10 mouse cellular contexts compared by ENCODE assay signal in genomic region chr8:114550029-114550428, GRCm38 (mm10).
A peak's percentile ranks its signal among the peaks of the same experiment; 100 is the strongest.
DNase-seq lines count a peak whose midpoint lies in the region; ATAC-seq and TF ChIP-seq lines count a peak whose summit lies in the region.
"Had no signal": no experiment of that assay in that cellular context is flagged by ENCODE, and none has a peak within 500 bp of the region (broad histone marks: within the 10 kb centered on the region; RNA-seq: fewer than 3 reads in every experiment).

No protein-coding gene starts in this region.

- no peak for TF ChIP-seq POLR2A in embryonic fibroblast, embryonic 13.5 days (IDR thresholded peaks at IDR 0.05; ENCODE audit: low read depth, low read length)

- no peak for TF ChIP-seq EP300 in stomach, postnatal 0 days (optimal IDR thresholded peaks at IDR 0.05)

- H3K4me2 ChIP-seq in midbrain, embryonic 16.5 days (ENCODE audit: low read length), result no peak overlapping the region
- H3K4me2 ChIP-seq in stomach, postnatal 0 days (replicated peaks; ENCODE audit: low read depth), result no peak overlapping the region
- H3K4me2 ChIP-seq: heart, embryonic 13.5 days; neural tube, embryonic 12.5 days had no signal

- no peak overlapping the region for H3K9ac ChIP-seq in midbrain, embryonic 16.5 days (ENCODE audit: low read depth, low read length)
- H3K9ac ChIP-seq in stomach, postnatal 0 days (ENCODE audit: low read length), result no peak overlapping the region
- H3K9ac ChIP-seq: heart, embryonic 13.5 days; neural tube, embryonic 12.5 days had no signal

- no peak overlapping the region for H3K27ac ChIP-seq in gastrocnemius, adult 2 months
- 0 out of 2 replicates have a peak overlapping the region, but pooled peaks have one; percentile 46 for H3K27ac ChIP-seq in midbrain, embryonic 10.5 days (replicated peaks)
- no peak overlapping the region for H3K27ac ChIP-seq in midbrain, embryonic 16.5 days (ENCODE audit: low read length)
- no peak overlapping the region for H3K27ac ChIP-seq in embryonic fibroblast, embryonic 13.5 days (ENCODE audit: insufficient read depth, low read length)
- no peak overlapping the region for H3K27ac ChIP-seq in stomach, postnatal 0 days (replicated peaks)
- H3K27ac ChIP-seq: heart, embryonic 13.5 days; neural tube, embryonic 12.5 days had no signal

- intact Hi-C loops in gastrocnemius, adult 2 months (cut with DNase I), result no loop called here

- 65% methylated on average over 7 of the region's 7 CpGs for WGBS in midbrain, embryonic 10.5 days
- 64% methylated on average over 7 of the region's 7 CpGs for WGBS in midbrain, embryonic 16.5 days
- 74% methylated on average over 7 of the region's 7 CpGs for WGBS in stomach, postnatal 0 days

- no peak for ATAC-seq in midbrain, embryonic 16.5 days
- ATAC-seq in stomach, postnatal 0 days (ENCODE audit: low FRiP score, low TSS enrichment), result no peak

- no peaks in the 10 kb centered on the region for H3K36me3 ChIP-seq in midbrain, embryonic 10.5 days
- no peaks in the 10 kb centered on the region for H3K36me3 ChIP-seq in midbrain, embryonic 16.5 days (ENCODE audit: control insufficient read depth, insufficient read depth, low read length)
- H3K36me3 ChIP-seq in stomach, postnatal 0 days (ENCODE audit: control insufficient read depth, insufficient read depth, low read length), result no peaks in the 10 kb centered on the region
- H3K36me3 ChIP-seq: heart, embryonic 13.5 days; neural tube, embryonic 12.5 days had no signal

- TF ChIP-seq CTCF in gastrocnemius, adult 2 months (IDR thresholded peaks at IDR 0.05), result peak; percentile 15; the same call in 1 of the 2 replicates
- TF ChIP-seq CTCF in embryonic fibroblast, embryonic 13.5 days (IDR thresholded peaks at IDR 0.05; ENCODE audit: borderline replicate concordance, insufficient read depth, low read length), result 0 out of 2 replicates have a peak, but pooled peaks have one; percentile 24
- TF ChIP-seq CTCF in stomach, postnatal 0 days (IDR thresholded peaks at IDR 0.05; ENCODE audit: low read depth), result peak; percentile 57

- H3K4me3 ChIP-seq in gastrocnemius, adult 2 months, result no peak overlapping the region
- H3K4me3 ChIP-seq in midbrain, embryonic 10.5 days, result no peak overlapping the region
- no peak overlapping the region for H3K4me3 ChIP-seq in midbrain, embryonic 16.5 days (ENCODE audit: low read depth, low read length)
- H3K4me3 ChIP-seq in embryonic fibroblast, embryonic 13.5 days (ENCODE audit: insufficient read depth, low read length), result no peak overlapping the region
- H3K4me3 ChIP-seq in stomach, postnatal 0 days (ENCODE audit: low read depth, low read length), result no peak overlapping the region
- H3K4me3 ChIP-seq: heart, embryonic 13.5 days; neural tube, embryonic 12.5 days had no signal

- H3K4me1 ChIP-seq in midbrain, embryonic 10.5 days, result no peaks in the 10 kb centered on the region
- no peaks in the 10 kb centered on the region for H3K4me1 ChIP-seq in midbrain, embryonic 16.5 days (ENCODE audit: control insufficient read depth, insufficient read depth, low read length)
- 0 out of 2 replicates have a peak, but pooled peaks cover 2% of the 10 kb centered on the region for H3K4me1 ChIP-seq in embryonic fibroblast, embryonic 13.5 days (ENCODE audit: control insufficient read depth, insufficient read depth, low read length)
- H3K4me1 ChIP-seq in stomach, postnatal 0 days (replicated peaks; ENCODE audit: control insufficient read depth, insufficient read depth), result no peaks in the 10 kb centered on the region
- H3K4me1 ChIP-seq: neural tube, embryonic 12.5 days had no signal

- no peaks in the 10 kb centered on the region for H3K9me3 ChIP-seq in midbrain, embryonic 10.5 days (replicated peaks)
- H3K9me3 ChIP-seq in midbrain, embryonic 16.5 days (replicated peaks; ENCODE audit: control insufficient read depth, low read length, poor library complexity, severe bottlenecking), result no peaks in the 10 kb centered on the region
- H3K9me3 ChIP-seq in stomach, postnatal 0 days (ENCODE audit: control insufficient read depth, low read length), result no peaks in the 10 kb centered on the region
- H3K9me3 ChIP-seq: heart, embryonic 13.5 days; neural tube, embryonic 12.5 days had no signal

- H3K27me3 ChIP-seq in midbrain, embryonic 10.5 days (ENCODE audit: low read depth, poor library complexity, severe bottlenecking), result no peaks in the 10 kb centered on the region
- H3K27me3 ChIP-seq in midbrain, embryonic 16.5 days (ENCODE audit: control insufficient read depth, insufficient read depth, low read depth, low read length), result no peaks in the 10 kb centered on the region
- H3K27me3 ChIP-seq in stomach, postnatal 0 days (ENCODE audit: control insufficient read depth, insufficient read depth, low read length), result no peaks in the 10 kb centered on the region
- H3K27me3 ChIP-seq: heart, embryonic 13.5 days; neural tube, embryonic 12.5 days had no signal

- no peak for DNase-seq in gastrocnemius, adult 2 months
- DNase-seq in gastrocnemius, adult 8-10 months (ENCODE audit: low spot score in 2 of 2), result no peak
- peak; percentile 42 for DNase-seq in midbrain, embryonic 10.5 days (ENCODE audit: low spot score)
- peak; percentile 45 for DNase-seq in stomach, postnatal 0 days (ENCODE audit: low spot score)
- DNase-seq in layer of hippocampus, adult 9-10 months (ENCODE audit: low spot score), result no peak
- DNase-seq in urinary bladder, postnatal 10 days (ENCODE audit: low spot score), result no peak

Comparison
In these comparisons a context has a peak if more than half of its experiments do, and no peak if none do; other contexts are left out.
1. DNase-seq: peak in midbrain, embryonic 10.5 days (single experiment) and stomach, postnatal 0 days (single experiment); none in gastrocnemius, adult 2 months (single experiment), gastrocnemius, adult 8-10 months (0 of 2), layer of hippocampus, adult 9-10 months (single experiment) and urinary bladder, postnatal 10 days (single experiment).
2. Peak in every context shown above with its lines, with median percentiles within 50 percentile points of each other: CTCF ChIP-seq.